Mouse (Mus musculus) cortical plate, adult 2 months (tissue): ENCODE measurements around the gene Zdhhc5. TPM values are rescaled to one million over a fixed set of nuclear protein-coding genes. Genes with fewer than 3 reads are reported as not detected.
"Not testable (repeated sequence)": the region's sequence is repeated elsewhere in the genome, so short reads cannot be mapped to it uniquely, and the experiment has no call there.

Experiments
- H3K27ac ChIP-seq: fragments of 200-500 bp; 2 replicates; pipeline ENCODE4 v1.5.1; 2012; ENCODE audit warnings: low read length, control low read depth, inconsistent platforms; ENCODE audit not compliant: insufficient read depth
- H3K4me1 ChIP-seq: fragments of 200-500 bp; 2 replicates; pipeline ENCODE4 v1.6.1; 2011; ENCODE audit warnings: low read length; ENCODE audit not compliant: control insufficient read depth, insufficient read depth
- H3K4me3 ChIP-seq: fragments of 200-500 bp; 2 replicates; pipeline ENCODE4 v1.5.1; 2011; ENCODE audit warnings: mild to moderate bottlenecking, low read length, control low read depth; ENCODE audit not compliant: insufficient read depth
- CTCF ChIP-seq: fragments of 200-500 bp; IDR thresholded peaks from 2 replicates; pipeline ENCODE4 v1.5.1; 2011; ENCODE audit warnings: mild to moderate bottlenecking, control low read depth, low read length; ENCODE audit not compliant: insufficient read depth; ENCODE audit errors: extremely low read depth
- POLR2A ChIP-seq: fragments of 200-500 bp; IDR thresholded peaks from 2 replicates; pipeline ENCODE4 v1.6.1; 2011; ENCODE audit warnings: mild to moderate bottlenecking, low read length, control low read depth; ENCODE audit not compliant: insufficient read depth; ENCODE audit errors: extremely low read depth
- polyA plus RNA-seq: library from polyadenylated mRNA; depleted of rRNA; stranded (reverse); fragments of >200 nt; gene quantifications from 2 replicates; pipeline ENCODE4 v1.2.3, GENCODE M21; 2012

Zdhhc5 gene
- polyA plus RNA-seq, 1 experiment = 29.7 TPM

- H3K4me3 ChIP-seq = peak overlapping the region; percentile 82
- no peak overlapping the region for H3K27ac ChIP-seq
- no peaks in the 10 kb centered on the region for H3K4me1 ChIP-seq
- TF ChIP-seq CTCF (no peak), POLR2A (no peak)
Measured at GRCm38 (mm10) chr2:84736312-84737161, 21.6 kb upstream of the Zdhhc5 start.

GRCm38 (mm10) chr2:84735346-84735920, 20.5 kb upstream of the Zdhhc5 start:
- TF ChIP-seq POLR2A = no peak
- TF ChIP-seq CTCF = no peak
- H3K4me3 ChIP-seq = peak overlapping the region; percentile 82
- no peaks in the 10 kb centered on the region for H3K4me1 ChIP-seq
- no peak overlapping the region for H3K27ac ChIP-seq

GRCm38 (mm10) chr2:84734919-84735318, 19.9 kb upstream of the Zdhhc5 start:
- Histone ChIP-seq H3K4me3 (peak overlapping the region; percentile 82), H3K27ac (no peak overlapping the region), H3K4me1 (no peaks in the 10 kb centered on the region)
- TF ChIP-seq CTCF = no peak
- no peak for TF ChIP-seq POLR2A

GRCm38 (mm10) chr2:84734351-84734864, 19.4 kb upstream of the Zdhhc5 start:
- peak overlapping the region; percentile 52 for H3K27ac ChIP-seq
- TF ChIP-seq CTCF = no peak
- no peak for TF ChIP-seq POLR2A
- H3K4me1 ChIP-seq = no peaks in the 10 kb centered on the region
- H3K4me3 ChIP-seq = peak overlapping the region; percentile 82

GRCm38 (mm10) chr2:84733579-84734300, 18.8 kb upstream of the Zdhhc5 start, which contains the start of gene Ypel4:
Gene Ypel4 (plus strand): TSS chr2:84734058.
- peak within 1 kb of the TSS; percentile 82 for H3K4me3 ChIP-seq
- H3K4me1 ChIP-seq = no peaks in the 10 kb centered on the region
- TF ChIP-seq POLR2A (peak; percentile 88), CTCF (no peak)
- H3K27ac ChIP-seq = peak within 1 kb of the TSS; percentile 52

- Histone ChIP-seq H3K4me3 (no peak overlapping the region), H3K27ac (no peak overlapping the region), H3K4me1 (no peaks in the 10 kb centered on the region)
- TF ChIP-seq CTCF (no peak), POLR2A (no peak)
Measured at GRCm38 (mm10) chr2:84732394-84732793, 17.4 kb upstream of the Zdhhc5 start.

- TF ChIP-seq POLR2A (no peak), CTCF (no peak)
- H3K27ac ChIP-seq = no peak overlapping the region
Measured at GRCm38 (mm10) chr2:84731206-84731605, 16.2 kb upstream of the Zdhhc5 start.

GRCm38 (mm10) chr2:84728191-84728590, 13.2 kb upstream of the Zdhhc5 start:
- H3K27ac ChIP-seq, H3K4me3 ChIP-seq, H3K4me1 ChIP-seq: not testable (repeated sequence)

More at GRCm38 (mm10) chr2:84731206-84731605, 16.2 kb upstream of the Zdhhc5 start:
- Histone ChIP-seq H3K4me3 (no peak overlapping the region), H3K4me1 (no peaks in the 10 kb centered on the region)

GRCm38 (mm10) chr2:84727172-84727858, 12.3 kb upstream of the Zdhhc5 start, which contains the start of gene Clp1:
Gene Clp1 (minus strand): TSS chr2:84727350.
- TF ChIP-seq POLR2A (peak; percentile 70), CTCF (no peak)
- Histone ChIP-seq H3K27ac (peak within 1 kb of the TSS; percentile 46; the same call in 1 of the 2 replicates), H3K4me1 (no peaks in the 10 kb centered on the region; the same call in 1 of the 2 replicates), H3K4me3 (peak within 1 kb of the TSS; percentile 50)
